Comparison of ENCODE assay signal across 13 mouse cellular contexts in the genomic region with DNA sequence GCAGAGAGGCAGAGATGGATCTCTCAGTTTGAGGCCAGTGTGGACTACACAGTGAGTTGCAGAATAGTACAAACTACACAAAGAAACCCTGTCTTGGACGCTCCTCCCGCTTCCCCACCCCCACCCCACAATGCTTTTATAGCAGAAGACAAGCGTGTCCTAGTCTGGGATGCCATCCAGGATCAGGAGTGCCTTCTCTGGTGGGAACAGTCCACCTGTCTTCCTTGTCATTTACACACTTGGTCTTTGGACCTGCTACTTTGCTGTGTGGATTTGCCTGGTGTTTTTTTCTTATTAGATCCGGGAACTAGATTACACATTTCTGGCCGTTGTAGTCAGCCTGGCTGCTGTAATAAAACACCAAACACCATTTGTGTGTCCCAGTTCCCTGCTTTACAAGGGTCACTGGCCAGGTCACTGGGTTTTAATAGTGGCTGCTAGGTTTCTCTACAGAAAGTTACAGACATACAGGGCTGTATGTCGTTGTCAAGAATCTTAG. TPM values are rescaled to one million over a fixed set of nuclear protein-coding genes. Genes with fewer than 3 reads are reported as not detected.
A peak's percentile ranks its signal among the peaks of the same experiment; 100 is the strongest.
DNase-seq lines count a peak whose midpoint lies in the region; ATAC-seq lines count a peak whose summit lies in the region.
"Had no signal": no experiment of that assay in that cellular context is flagged by ENCODE, and none has a peak within 500 bp of the region (broad histone marks: within the 10 kb centered on the region; RNA-seq: fewer than 3 reads in every experiment).

No protein-coding gene starts in this region.

- DNase-seq in heart, adult 8-10 months (ENCODE audit: low spot score), result no peak
- peak; percentile 47 to 58 for DNase-seq in kidney, postnatal 25 days
- no peak for DNase-seq in adrenal gland, postnatal 4 days (ENCODE audit: low spot score in 2 of 2)
- no peak for DNase-seq in ovary, adult 18-20 months (ENCODE audit: low spot score)
- DNase-seq in cerebellum, postnatal 14 days, result no peak
- DNase-seq: cerebellum, adult 9-10 months had no signal

- H3K9me3 ChIP-seq in heart, embryonic 13.5 days, result no peaks in the 10 kb centered on the region
- H3K9me3 ChIP-seq in hindbrain, embryonic 13.5 days, result no peaks in the 10 kb centered on the region
- H3K9me3 ChIP-seq in neural tube, embryonic 12.5 days, result no peaks in the 10 kb centered on the region
- H3K9me3 ChIP-seq: lung, embryonic 15.5 days had no signal

- WGBS in heart, embryonic 13.5 days, result 55% methylated on average over 6 of the region's 6 CpGs
- WGBS in hindbrain, embryonic 13.5 days, result 22% methylated on average over 6 of the region's 6 CpGs
- WGBS in neural tube, embryonic 12.5 days, result 5% methylated on average over 6 of the region's 6 CpGs

- H3K36me3 ChIP-seq in heart, embryonic 13.5 days, result no peaks in the 10 kb centered on the region
- H3K36me3 ChIP-seq in hindbrain, embryonic 13.5 days, result no peaks in the 10 kb centered on the region
- no peaks in the 10 kb centered on the region for H3K36me3 ChIP-seq in neural tube, embryonic 12.5 days
- H3K36me3 ChIP-seq: lung, embryonic 15.5 days had no signal

- no peak overlapping the region for H3K4me2 ChIP-seq in heart, embryonic 13.5 days
- H3K4me2 ChIP-seq in hindbrain, embryonic 13.5 days, result no peak overlapping the region
- no peak overlapping the region for H3K4me2 ChIP-seq in neural tube, embryonic 12.5 days (replicated peaks)
- H3K4me2 ChIP-seq: lung, embryonic 15.5 days had no signal

- H3K9ac ChIP-seq in heart, embryonic 13.5 days, result no peak overlapping the region
- no peak overlapping the region for H3K9ac ChIP-seq in hindbrain, embryonic 13.5 days
- H3K9ac ChIP-seq in neural tube, embryonic 12.5 days, result no peak overlapping the region
- H3K9ac ChIP-seq: lung, embryonic 15.5 days had no signal

- H3K4me1 ChIP-seq in heart, embryonic 13.5 days, result peaks cover 16% of the 10 kb centered on the region
- H3K4me1 ChIP-seq in hindbrain, embryonic 13.5 days (replicated peaks), result no peaks in the 10 kb centered on the region; the same call in 1 of the 2 replicates
- H3K4me1 ChIP-seq in neural tube, embryonic 12.5 days, result 0 out of 2 replicates have a peak, but pooled peaks cover 4% of the 10 kb centered on the region
- H3K4me1 ChIP-seq: lung, embryonic 15.5 days had no signal

- H3K27ac ChIP-seq in heart, embryonic 13.5 days (replicated peaks), result peak overlapping the region; percentile 51
- H3K27ac ChIP-seq in hindbrain, embryonic 13.5 days, result 0 out of 2 replicates have a peak overlapping the region, but pooled peaks have one; percentile 55
- H3K27ac ChIP-seq in neural tube, embryonic 12.5 days, result peak overlapping the region; percentile 38; the same call in 1 of the 2 replicates
- H3K27ac ChIP-seq: lung, embryonic 15.5 days had no signal

- no peaks in the 10 kb centered on the region for H3K27me3 ChIP-seq in heart, embryonic 13.5 days (replicated peaks)
- H3K27me3 ChIP-seq in hindbrain, embryonic 13.5 days, result no peaks in the 10 kb centered on the region
- no peaks in the 10 kb centered on the region for H3K27me3 ChIP-seq in neural tube, embryonic 12.5 days (replicated peaks)
- H3K27me3 ChIP-seq: lung, embryonic 15.5 days had no signal

- no peak for ATAC-seq in heart, embryonic 13.5 days (ENCODE audit: extremely low read depth, insufficient number of reproducible peaks, low FRiP score, low TSS enrichment)
- peak; percentile 52; the same call in 1 of the 2 replicates for ATAC-seq in hindbrain, embryonic 13.5 days (ENCODE audit: low FRiP score)
- ATAC-seq in neural tube, embryonic 12.5 days (ENCODE audit: low FRiP score, low read depth), result peak; percentile 68

- H3K4me3 ChIP-seq in heart, embryonic 13.5 days, result no peak overlapping the region
- H3K4me3 ChIP-seq in hindbrain, embryonic 13.5 days, result no peak overlapping the region
- no peak overlapping the region for H3K4me3 ChIP-seq in neural tube, embryonic 12.5 days
- H3K4me3 ChIP-seq: lung, embryonic 15.5 days had no signal

RNA-seq across cellular contexts. Expression of a gene that starts 5.7 kb away (rescaled TPM):
- polyA plus RNA-seq in heart, embryonic 13.5 days (2015; fragmentation: Nextera tagmentation; extraction: Ambion mirVana), result 0.08 TPM in 1 of 2 replicates, not detected in the other
- not detected for total RNA-seq in heart, adult 8-10 months (2022)
- polyA plus RNA-seq in hindbrain, embryonic 13.5 days (2015; fragmentation: Nextera tagmentation; extraction: Ambion mirVana), result not detected in 2 replicates
- polyA plus RNA-seq in neural tube, embryonic 12.5 days (2016; fragmentation: Nextera tagmentation; extraction: Ambion mirVana), result 0.10 TPM in 1 of 2 replicates, not detected in the other
- total RNA-seq in adrenal gland, postnatal 4 days (2021), result not detected
- total RNA-seq: layer of hippocampus, adult 8-10 months had no signal
- polyA plus RNA-seq: C2C12; lung, embryonic 15.5 days; stomach, embryonic 16.5 days had no signal

RNA-seq across cellular contexts. Expression of a gene that starts 10.8 kb away (rescaled TPM):
- polyA plus RNA-seq in heart, embryonic 13.5 days (2015; fragmentation: Nextera tagmentation; extraction: Ambion mirVana), result 0.11 TPM in 1 of 2 replicates, not detected in the other
- total RNA-seq in heart, adult 8-10 months (2022), result under 1 TPM in 1 of 4 experiments, not detected in 3; 0.19 TPM
- polyA plus RNA-seq in hindbrain, embryonic 13.5 days (2015; fragmentation: Nextera tagmentation; extraction: Ambion mirVana), result 0.19 and 0.22 TPM in 2 replicates
- polyA plus RNA-seq in neural tube, embryonic 12.5 days (2016; fragmentation: Nextera tagmentation; extraction: Ambion mirVana), result 0.19 TPM in 1 of 2 replicates, not detected in the other
- under 1 TPM in 1 of 2 experiments, not detected in 1; 0.23 TPM for total RNA-seq in adrenal gland, postnatal 4 days (2021)
- polyA plus RNA-seq: stomach, embryonic 16.5 days had no signal

RNA-seq across cellular contexts. Expression of a gene that starts 22.9 kb away (rescaled TPM):
- 18.8 and 19.9 TPM in 2 replicates for polyA plus RNA-seq in heart, embryonic 13.5 days (2015; fragmentation: Nextera tagmentation; extraction: Ambion mirVana)
- total RNA-seq in heart, adult 8-10 months (2022), result 1 to 10 TPM; 5.6 to 7.3 (median 6.4) TPM
- 15.0 and 15.2 TPM in 2 replicates for polyA plus RNA-seq in hindbrain, embryonic 13.5 days (2015; fragmentation: Nextera tagmentation; extraction: Ambion mirVana)
- polyA plus RNA-seq in neural tube, embryonic 12.5 days (2016; fragmentation: Nextera tagmentation; extraction: Ambion mirVana), result 20.4 and 21.5 TPM in 2 replicates
- 10 to 100 TPM; 15.4 to 18.5 TPM for total RNA-seq in adrenal gland, postnatal 4 days (2021)

RNA-seq across cellular contexts. Expression of a gene that starts 31.1 kb away (rescaled TPM):
- polyA plus RNA-seq in heart, embryonic 13.5 days (2015; fragmentation: Nextera tagmentation; extraction: Ambion mirVana), result 30.3 TPM in 2 replicates
- 100 to 1,000 TPM; 259 to 280 (median 264) TPM for total RNA-seq in heart, adult 8-10 months (2022)
- polyA plus RNA-seq in hindbrain, embryonic 13.5 days (2015; fragmentation: Nextera tagmentation; extraction: Ambion mirVana), result 40.2 and 42.9 TPM in 2 replicates
- polyA plus RNA-seq in neural tube, embryonic 12.5 days (2016; fragmentation: Nextera tagmentation; extraction: Ambion mirVana), result 39.0 and 44.8 TPM in 2 replicates
- 100 to 1,000 TPM; 253 to 266 TPM for total RNA-seq in adrenal gland, postnatal 4 days (2021)

RNA-seq across cellular contexts. Expression of a gene that starts 44.4 kb away (rescaled TPM):
- 84.7 and 87.1 TPM in 2 replicates for polyA plus RNA-seq in heart, embryonic 13.5 days (2015; fragmentation: Nextera tagmentation; extraction: Ambion mirVana)
- total RNA-seq in heart, adult 8-10 months (2022), result 100 to 1,000 TPM; 103 to 117 (median 104) TPM
- polyA plus RNA-seq in hindbrain, embryonic 13.5 days (2015; fragmentation: Nextera tagmentation; extraction: Ambion mirVana), result 34.2 and 34.3 TPM in 2 replicates
- polyA plus RNA-seq in neural tube, embryonic 12.5 days (2016; fragmentation: Nextera tagmentation; extraction: Ambion mirVana), result 38.7 and 39.1 TPM in 2 replicates
- total RNA-seq in adrenal gland, postnatal 4 days (2021), result 10 to 100 TPM; 91.3 to 93.3 TPM

Comparison
In these comparisons a context has a peak if more than half of its experiments do, and no peak if none do; other contexts are left out.
1. DNase-seq: peak in kidney, postnatal 25 days (2 of 2); none in heart, adult 8-10 months (single experiment), adrenal gland, postnatal 4 days (0 of 2), ovary, adult 18-20 months (single experiment) and cerebellum, postnatal 14 days (0 of 2).
2. Peak in every context shown above with its lines, with median percentiles within 50 percentile points of each other: H3K27ac ChIP-seq.